In the genomic region with DNA sequence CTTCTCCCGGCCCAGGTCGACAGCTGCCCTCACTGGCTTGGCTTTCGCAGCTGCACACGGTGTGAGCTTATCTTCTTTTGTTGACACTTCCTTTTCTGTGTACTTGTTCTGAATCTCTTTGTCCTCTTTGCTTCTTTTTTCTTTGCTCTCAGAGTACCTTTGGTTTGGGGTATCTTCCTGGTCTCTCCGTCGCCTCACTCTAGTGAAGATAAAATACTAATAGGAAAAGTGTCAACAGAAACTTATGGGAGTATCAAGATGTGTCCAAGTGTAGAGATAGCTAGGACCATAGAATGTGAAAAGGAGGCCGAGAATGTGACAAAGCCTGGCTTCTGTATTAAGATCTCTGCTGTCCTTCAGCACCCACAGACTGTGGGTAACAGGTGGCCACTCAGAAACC, we compare ENCODE assay signal across 29 mouse cellular contexts. TPM values are rescaled to one million over a fixed set of nuclear protein-coding genes. Genes with fewer than 3 reads are reported as not detected.
"Had no signal": no experiment of that assay in that cellular context is flagged by ENCODE, and none has a peak within 500 bp of the region (broad histone marks: within the 10 kb centered on the region; RNA-seq: fewer than 3 reads in every experiment).

A gene (minus strand): TSS at position 101 of the 400 bp plus-strand sequence.

- H3K4me1 ChIP-seq: intestine, embryonic 15.5 days; limb, embryonic 12.5 days; limb, embryonic 15.5 days; lung, embryonic 15.5 days; midbrain, embryonic 12.5 days; midbrain, embryonic 15.5 days; neural tube, embryonic 13.5 days had no signal

- DNase-seq: kidney, adult 11 months; kidney, adult 8-10 months; kidney, postnatal 14 days; kidney, postnatal 4 days; left cerebral cortex, postnatal 4 days; lung, postnatal 10 days; lung, postnatal 36 days; right cerebral cortex, adult 18-20 months; right cerebral cortex, postnatal 14 days; right cerebral cortex, postnatal 4 days; thymus, adult 2 months; thymus, postnatal 14 days; thymus, postnatal 4 days had no signal

- H3K9me3 ChIP-seq: intestine, embryonic 15.5 days; limb, embryonic 12.5 days; limb, embryonic 15.5 days; lung, embryonic 15.5 days; midbrain, embryonic 12.5 days; midbrain, embryonic 15.5 days; neural tube, embryonic 13.5 days had no signal

- H3K27ac ChIP-seq: intestine, embryonic 15.5 days; limb, embryonic 12.5 days; limb, embryonic 15.5 days; lung, embryonic 15.5 days; midbrain, embryonic 12.5 days; midbrain, embryonic 15.5 days; neural tube, embryonic 13.5 days; stomach, postnatal 0 days had no signal

- ATAC-seq: intestine, embryonic 15.5 days; midbrain, embryonic 15.5 days had no signal

- H3K4me2 ChIP-seq: intestine, embryonic 15.5 days; limb, embryonic 12.5 days; limb, embryonic 15.5 days; lung, embryonic 15.5 days; midbrain, embryonic 12.5 days; midbrain, embryonic 15.5 days; neural tube, embryonic 13.5 days had no signal

- H3K4me3 ChIP-seq: intestine, embryonic 15.5 days; limb, embryonic 12.5 days; limb, embryonic 15.5 days; lung, embryonic 15.5 days; midbrain, embryonic 12.5 days; midbrain, embryonic 15.5 days; myocyte; neural tube, embryonic 13.5 days had no signal

- H3K9ac ChIP-seq: intestine, embryonic 15.5 days; limb, embryonic 12.5 days; limb, embryonic 15.5 days; lung, embryonic 15.5 days; midbrain, embryonic 12.5 days; midbrain, embryonic 15.5 days; neural tube, embryonic 13.5 days had no signal

- H3K27me3 ChIP-seq: intestine, embryonic 15.5 days; limb, embryonic 12.5 days; limb, embryonic 15.5 days; lung, embryonic 15.5 days; midbrain, embryonic 12.5 days; midbrain, embryonic 15.5 days; neural tube, embryonic 13.5 days had no signal

RNA-seq across cellular contexts. Expression of the gene that starts here (rescaled TPM):
- total RNA-seq: layer of hippocampus, adult 18-20 months; layer of hippocampus, postnatal 14 days; left cerebral cortex, adult 8-10 months; left cerebral cortex, postnatal 14 days; left cerebral cortex, postnatal 4 days had no signal
- polyA plus RNA-seq: intestine, embryonic 15.5 days; kidney, embryonic 16.5 days; limb, embryonic 12.5 days; limb, embryonic 15.5 days; liver, embryonic 16.5 days; lung, embryonic 15.5 days; midbrain, embryonic 12.5 days; midbrain, embryonic 15.5 days; myocyte; neural tube, embryonic 13.5 days; stomach, embryonic 14.5 days; stomach, postnatal 0 days; thymus, adult 2 months had no signal
